Mouse (Mus musculus) bone marrow macrophage, adult 2 months (primary cell): Measurements from ENCODE around the gene Sigmar1. TPM values are rescaled to one million over a fixed set of nuclear protein-coding genes. Genes with fewer than 3 reads are reported as not detected.
A peak's percentile ranks its signal among the peaks of the same experiment; 100 is the strongest.

ENCODE experiments used
- H3K27ac ChIP-seq: 2 replicates; pipeline ENCODE4 v1.5.1; 2012; ENCODE audit warnings: low read depth, low read length; ENCODE audit not compliant: insufficient read depth
- H3K4me1 ChIP-seq: 2 replicates; pipeline ENCODE4 v1.6.1; 2012; ENCODE audit warnings: low read length; ENCODE audit not compliant: control insufficient read depth, insufficient read depth
- H3K4me3 ChIP-seq: 2 replicates; pipeline ENCODE4 v1.5.1; 2012; ENCODE audit warnings: mild to moderate bottlenecking, low read length, moderate library complexity; ENCODE audit not compliant: insufficient read depth
- CTCF ChIP-seq: IDR thresholded peaks from 2 replicates; pipeline ENCODE4 v1.5.1; 2012; ENCODE audit warnings: low read depth, mild to moderate bottlenecking, low read length, moderate library complexity
- POLR2A ChIP-seq: IDR thresholded peaks from 2 replicates; pipeline ENCODE4 v1.6.1; 2012; ENCODE audit warnings: mild to moderate bottlenecking, low read depth, low read length, borderline replicate concordance
- polyA plus RNA-seq: library from polyadenylated mRNA; stranded (reverse); fragments of >200 nt; gene quantifications from 2 replicates; pipeline ENCODE4 v1.2.4, GENCODE M21; 2012; ENCODE audit not compliant: missing spikeins, insufficient read depth, insufficient read length

The Sigmar1 gene
- polyA plus RNA-seq, 1 experiment = 60.0 TPM

GRCm38 (mm10) chr4:41762099-41762687 lies 6.2 kb upstream of the Sigmar1 start:
- Histone ChIP-seq H3K4me1 (peaks cover 11% of the 10 kb centered on the region), H3K4me3 (no peak overlapping the region), H3K27ac (no peak overlapping the region)
- no peak for TF ChIP-seq POLR2A
- no peak for TF ChIP-seq CTCF

- no peak overlapping the region for H3K27ac ChIP-seq
These were observed 5.7 kb upstream of the Sigmar1 start for GRCm38 (mm10) chr4:41761680-41762079.

GRCm38 (mm10) chr4:41760911-41761310 lies 5.0 kb upstream of the Sigmar1 start:
- peaks cover 13% of the 10 kb centered on the region for H3K4me1 ChIP-seq
- H3K27ac ChIP-seq = no peak overlapping the region

More at GRCm38 (mm10) chr4:41761680-41762079, 5.7 kb upstream of the Sigmar1 start:
- no peak for TF ChIP-seq CTCF
- no peak for TF ChIP-seq POLR2A
- Histone ChIP-seq H3K4me3 (no peak overlapping the region), H3K4me1 (peaks cover 11% of the 10 kb centered on the region)

GRCm38 (mm10) chr4:41760288-41760721 lies 4.3 kb upstream of the Sigmar1 start:
- Histone ChIP-seq H3K4me1 (peaks cover 13% of the 10 kb centered on the region), H3K27ac (no peak overlapping the region), H3K4me3 (peak overlapping the region; percentile 57)
- no peak for TF ChIP-seq CTCF
- TF ChIP-seq POLR2A = no peak

More at GRCm38 (mm10) chr4:41760911-41761310, 5.0 kb upstream of the Sigmar1 start:
- TF ChIP-seq CTCF = no peak
- no peak for TF ChIP-seq POLR2A
- peak overlapping the region; percentile 57 for H3K4me3 ChIP-seq

GRCm38 (mm10) chr4:41759656-41760287 lies 3.8 kb upstream of the Sigmar1 start:
- Histone ChIP-seq H3K4me3 (no peak overlapping the region), H3K27ac (no peak overlapping the region), H3K4me1 (peaks cover 14% of the 10 kb centered on the region)
- TF ChIP-seq CTCF (no peak), POLR2A (no peak)

GRCm38 (mm10) chr4:41759206-41759605 lies 3.2 kb upstream of the Sigmar1 start:
- Histone ChIP-seq H3K4me1 (peaks cover 15% of the 10 kb centered on the region), H3K27ac (no peak overlapping the region)

GRCm38 (mm10) chr4:41758701-41759100 lies 2.7 kb upstream of the Sigmar1 start:
- no peak overlapping the region for H3K4me3 ChIP-seq
- peaks cover 15% of the 10 kb centered on the region for H3K4me1 ChIP-seq
- H3K27ac ChIP-seq = no peak overlapping the region
- no peak for TF ChIP-seq POLR2A
- TF ChIP-seq CTCF = no peak

More at GRCm38 (mm10) chr4:41759206-41759605, 3.2 kb upstream of the Sigmar1 start:
- TF ChIP-seq POLR2A (no peak), CTCF (no peak)
- H3K4me3 ChIP-seq = no peak overlapping the region

GRCm38 (mm10) chr4:41758021-41758420 lies 2.1 kb upstream of the Sigmar1 start:
- Histone ChIP-seq H3K4me1 (peaks cover 15% of the 10 kb centered on the region), H3K27ac (no peak overlapping the region), H3K4me3 (no peak overlapping the region)
- TF ChIP-seq CTCF (no peak), POLR2A (no peak)

- Histone ChIP-seq H3K4me1 (peaks cover 15% of the 10 kb centered on the region), H3K27ac (no peak overlapping the region), H3K4me3 (no peak overlapping the region)
- TF ChIP-seq POLR2A = no peak
- no peak for TF ChIP-seq CTCF
These were observed 1.4 kb upstream of the Sigmar1 start for GRCm38 (mm10) chr4:41757321-41757720.

GRCm38 (mm10) chr4:41756440-41756839 lies 483 bp upstream of the Sigmar1 start:
- peak overlapping the region; percentile 73 for H3K4me3 ChIP-seq
- no peak overlapping the region for H3K27ac ChIP-seq
- TF ChIP-seq CTCF = no peak
- TF ChIP-seq POLR2A = no peak
- peaks cover 9% of the 10 kb centered on the region for H3K4me1 ChIP-seq
